Mouse (Mus musculus) erythroblast, embryonic 14.5 days (primary cell): ENCODE results near the gene Ercc6. TPM values are rescaled to one million over a fixed set of nuclear protein-coding genes. Genes with fewer than 3 reads are reported as not detected.

Experiments used
- H3K27me3 ChIP-seq: 2 replicates; pipeline ENCODE4 v1.6.1; 2012; ENCODE audit warnings: inconsistent platforms; ENCODE audit not compliant: control insufficient read depth
- H3K36me3 ChIP-seq: 2 replicates; pipeline ENCODE4 v1.6.1; 2012; ENCODE audit warnings: mild to moderate bottlenecking, inconsistent platforms; ENCODE audit not compliant: control insufficient read depth
- H3K4me1 ChIP-seq: 2 replicates; pipeline ENCODE4 v1.6.1; 2012; ENCODE audit warnings: inconsistent platforms; ENCODE audit not compliant: control insufficient read depth
- H3K4me3 ChIP-seq: replicated peaks from 2 replicates; pipeline ENCODE3; 2012; ENCODE audit warnings: moderate library complexity, mild to moderate bottlenecking, inconsistent platforms
- H3K9me3 ChIP-seq: 2 replicates; pipeline ENCODE4 v1.6.1; 2012; ENCODE audit warnings: low read length, inconsistent platforms, mixed read lengths; ENCODE audit not compliant: control insufficient read depth
- GATA1 ChIP-seq: IDR thresholded peaks from 2 replicates; pipeline ENCODE4 v1.6.1; 2012; ENCODE audit warnings: low read length, inconsistent platforms, mixed read lengths
- TAL1 ChIP-seq: IDR thresholded peaks from 3 replicates; pipeline ENCODE4 v1.6.1; 2012; ENCODE audit warnings: low read length, inconsistent platforms, mixed read lengths
- polyA plus RNA-seq: library from polyadenylated mRNA; stranded (reverse); fragments of >175 nt; gene quantifications from 2 replicates; pipeline ENCODE4 v1.2.3, GENCODE M21; 2012

Gene Ercc6
- polyA plus RNA-seq: 0.06 and 0.13 TPM in 2 replicates

DNA sequence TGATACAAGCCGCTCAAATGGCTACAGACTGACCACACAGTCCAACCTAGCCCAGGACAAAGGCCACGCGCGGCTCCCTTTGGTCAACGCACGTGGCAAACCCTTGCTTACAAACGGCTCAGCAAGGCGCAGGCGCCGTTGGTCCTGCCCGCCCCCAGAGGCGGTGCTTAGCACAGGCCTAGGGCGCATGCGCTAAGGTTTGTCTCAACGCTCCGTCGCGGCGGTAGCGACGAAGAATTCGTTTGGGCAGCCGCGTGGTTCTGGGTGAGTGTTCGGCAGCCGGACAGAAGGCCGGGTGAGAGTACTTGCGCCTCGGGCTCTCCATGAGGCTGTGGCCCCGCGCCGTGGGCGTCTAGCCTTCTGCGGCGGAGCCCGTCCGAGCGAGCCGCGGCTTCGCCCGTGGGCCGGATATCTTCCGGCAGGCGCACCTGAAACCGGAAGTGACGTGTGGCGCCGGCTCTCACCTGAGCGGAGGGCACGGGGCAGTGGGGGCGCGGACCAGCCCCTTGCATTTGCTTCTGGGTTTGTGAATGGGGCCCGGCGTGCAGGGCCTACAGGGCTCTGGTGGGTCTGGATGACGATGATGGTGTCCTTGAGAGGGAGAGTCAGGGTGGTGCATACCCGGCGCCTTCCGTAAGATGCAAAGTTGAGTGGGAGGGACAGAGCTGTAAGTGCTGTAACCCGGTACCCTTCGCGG lies at the start of gene Ercc6:
Ercc6 (plus strand) TSS at position 186 of the 697 bp plus-strand sequence.
- Histone ChIP-seq H3K9me3 (no peaks in the 10 kb centered on the region), H3K36me3 (peaks cover 20% of the 10 kb centered on the region), H3K27me3 (no peaks in the 10 kb centered on the region), H3K4me3 (peak within 1 kb of the TSS; percentile 95), H3K4me1 (peaks cover 34% of the 10 kb centered on the region)
- no peak for TF ChIP-seq TAL1
- TF ChIP-seq GATA1: no peak

DNA sequence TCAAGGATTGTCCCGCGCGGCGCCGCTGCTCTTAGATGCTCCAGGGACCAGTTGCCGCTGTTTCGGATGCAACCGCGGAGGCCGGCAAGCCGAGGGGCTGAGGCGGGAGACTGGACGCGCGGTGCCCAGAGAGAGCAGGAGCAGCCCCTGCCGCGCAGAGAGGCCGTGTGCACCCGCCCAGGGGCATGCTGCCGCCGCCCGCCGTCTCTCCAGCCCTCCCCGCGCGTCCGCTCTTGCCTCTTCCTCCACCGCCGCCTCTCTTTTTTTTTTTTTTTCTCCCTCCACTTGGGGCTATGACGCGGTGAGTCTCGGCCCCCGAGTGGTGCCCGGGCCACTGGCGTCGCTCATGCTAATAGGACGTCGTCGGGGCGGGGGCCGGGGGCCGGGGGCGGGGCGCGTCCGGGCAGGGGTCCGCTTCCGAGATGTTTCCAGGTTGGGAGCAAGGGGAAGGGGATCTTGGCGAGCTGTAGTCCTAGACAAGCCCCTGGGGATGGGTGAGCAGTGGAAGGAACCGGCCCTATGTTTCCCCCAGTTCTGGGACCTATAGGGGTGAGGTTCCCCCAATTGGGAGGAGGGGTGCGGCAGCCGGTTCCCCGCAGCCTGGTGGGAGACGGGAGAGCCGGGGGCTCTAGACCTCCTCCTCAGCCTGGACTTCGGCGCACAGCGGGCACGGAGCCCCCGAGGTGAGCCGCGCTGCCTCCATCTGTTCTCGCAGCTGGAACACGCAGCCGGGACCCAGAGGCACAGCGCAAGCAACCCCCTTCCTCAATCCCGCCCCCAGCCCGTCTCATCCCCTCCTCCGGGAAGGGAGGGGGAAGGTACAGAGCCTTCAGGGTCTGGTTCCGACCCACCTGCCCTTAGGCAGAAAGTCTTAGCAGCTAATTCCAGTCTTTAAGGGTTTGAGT lies 48.5 kb upstream of the Ercc6 start, which contains the start of gene Slc18a3:
Slc18a3 (minus strand) TSS at position 250 of the 905 bp plus-strand sequence.
- Histone ChIP-seq H3K36me3 (no peaks in the 10 kb centered on the region), H3K9me3 (peaks cover 4% of the 10 kb centered on the region; the same call in 1 of the 2 replicates), H3K4me3 (no peak within 1 kb of the TSS), H3K4me1 (no peaks in the 10 kb centered on the region), H3K27me3 (peaks cover 73% of the 10 kb centered on the region)
- TF ChIP-seq TAL1 (no peak), GATA1 (no peak)

DNA sequence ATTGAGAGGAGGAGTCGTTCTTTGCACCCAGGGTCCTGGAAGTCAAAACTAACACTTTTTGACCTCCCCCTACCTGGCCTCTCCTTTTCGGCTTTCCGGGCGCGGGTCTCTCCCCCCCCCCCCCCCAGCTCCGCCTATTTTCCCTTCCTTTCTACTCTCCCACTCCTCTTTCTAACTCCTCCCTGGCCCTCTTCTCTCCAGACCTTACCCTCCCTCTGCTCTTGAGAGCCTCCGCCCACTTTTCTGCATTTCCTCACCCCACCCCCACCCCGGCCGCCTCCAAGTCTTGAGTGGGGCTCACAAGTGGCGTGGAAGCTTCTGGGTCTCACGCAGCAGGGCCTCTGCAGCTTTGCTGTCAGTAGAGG lies 47.8 kb upstream of the Ercc6 start:
- Histone ChIP-seq H3K27me3 (peaks cover 68% of the 10 kb centered on the region), H3K4me1 (no peaks in the 10 kb centered on the region), H3K9me3 (peaks cover 4% of the 10 kb centered on the region; the same call in 1 of the 2 replicates), H3K4me3 (no peak overlapping the region), H3K36me3 (no peaks in the 10 kb centered on the region)
- TF ChIP-seq TAL1 (no peak), GATA1 (no peak)

DNA sequence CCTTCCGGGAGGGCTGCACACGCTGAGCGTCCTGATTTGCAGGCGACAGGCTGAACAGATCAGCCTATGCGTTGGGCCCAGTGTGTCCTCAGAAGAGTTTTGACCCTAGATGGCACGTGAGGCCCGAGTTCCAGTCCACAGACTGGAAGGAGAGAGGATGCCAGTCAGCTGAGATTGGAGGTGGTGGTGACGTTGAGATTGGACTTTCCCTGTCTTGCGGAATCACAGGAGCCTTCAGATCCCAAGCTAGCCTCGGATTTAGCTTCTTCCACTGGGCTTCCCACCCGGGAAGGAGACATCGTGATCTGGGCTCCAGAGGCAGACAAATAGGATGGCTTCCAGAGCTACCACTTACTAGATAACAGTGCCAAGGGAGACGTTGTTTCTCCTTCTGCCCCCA lies 47.4 kb upstream of the Ercc6 start, which contains the start of gene Chat:
Chat (minus strand) TSS at position 101 of the 400 bp plus-strand sequence.
- TF ChIP-seq TAL1 (no peak), GATA1 (no peak)
- Histone ChIP-seq H3K4me3 (no peak within 1 kb of the TSS), H3K4me1 (no peaks in the 10 kb centered on the region), H3K27me3 (peaks cover 64% of the 10 kb centered on the region), H3K36me3 (no peaks in the 10 kb centered on the region), H3K9me3 (peaks cover 4% of the 10 kb centered on the region; the same call in 1 of the 2 replicates)

DNA sequence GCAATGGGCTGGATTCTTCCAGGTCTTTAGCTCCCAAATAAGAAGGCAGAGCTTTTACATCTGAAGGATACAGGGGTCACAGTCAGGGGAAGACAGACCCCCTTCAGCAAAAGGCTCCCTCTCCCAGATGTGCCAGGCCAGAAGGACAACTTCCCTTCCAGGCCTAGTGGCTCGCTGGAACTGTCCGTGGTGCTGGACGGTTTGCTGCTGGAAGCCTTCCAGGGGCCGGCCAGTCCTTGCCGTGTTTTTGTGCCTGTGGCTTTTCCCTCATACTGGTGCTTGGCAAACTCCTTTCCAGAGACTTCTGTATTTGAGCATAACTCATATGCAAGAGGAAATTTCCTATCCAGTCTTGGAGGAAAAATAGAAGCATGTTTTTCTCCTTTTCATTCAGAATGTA lies 45.7 kb upstream of the Ercc6 start:
- H3K36me3 ChIP-seq: no peaks in the 10 kb centered on the region
- no peak for TF ChIP-seq TAL1
- TF ChIP-seq GATA1: no peak
- H3K9me3 ChIP-seq: peaks cover 4% of the 10 kb centered on the region; the same call in 1 of the 2 replicates
- H3K27me3 ChIP-seq: peaks cover 48% of the 10 kb centered on the region
- H3K4me3 ChIP-seq: no peak overlapping the region
- no peaks in the 10 kb centered on the region for H3K4me1 ChIP-seq

DNA sequence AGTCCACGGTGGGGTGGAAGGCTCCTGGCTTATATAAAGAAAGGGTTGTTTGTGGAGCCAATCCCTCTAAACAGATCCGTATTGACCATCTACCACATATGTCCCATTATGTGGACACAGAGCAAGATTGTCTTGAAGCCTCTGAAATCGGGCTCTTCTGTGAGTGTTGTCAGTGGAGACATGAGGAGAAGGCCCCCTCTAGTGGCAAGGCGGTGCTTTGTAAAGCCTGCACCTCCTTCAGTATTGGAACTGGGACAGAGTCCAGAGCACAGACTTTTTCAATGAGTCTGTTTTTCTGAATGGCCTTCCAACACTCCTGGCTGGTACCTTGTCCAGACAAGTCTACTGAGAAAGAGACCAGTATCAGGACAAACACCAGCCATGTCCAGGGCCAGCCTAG lies 40.3 kb upstream of the Ercc6 start:
- H3K4me3 ChIP-seq: no peak overlapping the region
- no peaks in the 10 kb centered on the region for H3K36me3 ChIP-seq
- TF ChIP-seq TAL1 (no peak), GATA1 (no peak)
- no peaks in the 10 kb centered on the region for H3K4me1 ChIP-seq
- H3K27me3 ChIP-seq: no peaks in the 10 kb centered on the region; the same call in 1 of the 2 replicates
- no peaks in the 10 kb centered on the region for H3K9me3 ChIP-seq

DNA sequence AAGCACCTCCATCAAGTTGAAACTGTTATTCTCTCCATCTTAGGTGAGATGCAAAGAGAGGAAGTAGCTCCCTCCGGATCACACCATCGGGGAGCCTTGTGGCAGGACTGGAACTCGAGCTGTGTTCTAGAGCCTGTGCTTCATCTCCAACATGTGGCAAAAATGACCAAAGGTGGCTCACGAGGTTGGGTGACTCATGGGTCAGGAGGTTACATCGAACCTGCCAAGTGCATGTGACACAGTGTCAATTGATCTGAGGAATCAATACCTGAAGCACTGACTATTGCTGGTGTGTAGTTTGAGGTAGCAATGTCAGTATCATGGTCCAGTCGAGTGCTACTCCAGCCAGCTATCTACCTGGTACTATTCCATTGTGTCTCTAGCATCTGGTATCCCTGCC lies 36.8 kb upstream of the Ercc6 start:
- TF ChIP-seq GATA1: no peak
- TF ChIP-seq TAL1: no peak

DNA sequence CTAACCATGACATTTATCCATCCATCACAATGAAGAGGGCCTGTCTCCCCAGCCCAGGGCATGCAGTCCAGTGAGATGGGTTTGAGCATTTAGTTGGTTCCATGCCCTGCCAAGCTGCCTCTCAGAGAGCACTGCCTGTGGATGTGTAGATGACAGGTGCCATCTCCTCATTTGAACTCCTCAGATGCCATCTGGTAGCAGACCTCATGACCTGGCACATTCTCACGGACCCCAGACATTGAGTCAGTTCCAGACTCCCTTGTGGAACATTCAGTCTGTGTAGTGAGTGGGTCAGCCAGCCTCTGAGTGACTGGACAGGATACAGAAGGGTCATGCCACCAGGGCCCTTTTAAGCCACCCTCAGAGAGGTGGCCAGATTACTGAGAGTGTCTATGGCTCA lies 35.7 kb upstream of the Ercc6 start:
- Histone ChIP-seq H3K27me3 (no peaks in the 10 kb centered on the region), H3K4me3 (no peak overlapping the region), H3K9me3 (no peaks in the 10 kb centered on the region), H3K4me1 (no peaks in the 10 kb centered on the region), H3K36me3 (no peaks in the 10 kb centered on the region)
- no peak for TF ChIP-seq GATA1
- no peak for TF ChIP-seq TAL1

More for the DNA sequence above, 36.8 kb upstream of the Ercc6 start:
- no peaks in the 10 kb centered on the region for H3K36me3 ChIP-seq
- H3K9me3 ChIP-seq: no peaks in the 10 kb centered on the region
- H3K4me1 ChIP-seq: no peaks in the 10 kb centered on the region
- H3K4me3 ChIP-seq: no peak overlapping the region
- H3K27me3 ChIP-seq: no peaks in the 10 kb centered on the region

DNA sequence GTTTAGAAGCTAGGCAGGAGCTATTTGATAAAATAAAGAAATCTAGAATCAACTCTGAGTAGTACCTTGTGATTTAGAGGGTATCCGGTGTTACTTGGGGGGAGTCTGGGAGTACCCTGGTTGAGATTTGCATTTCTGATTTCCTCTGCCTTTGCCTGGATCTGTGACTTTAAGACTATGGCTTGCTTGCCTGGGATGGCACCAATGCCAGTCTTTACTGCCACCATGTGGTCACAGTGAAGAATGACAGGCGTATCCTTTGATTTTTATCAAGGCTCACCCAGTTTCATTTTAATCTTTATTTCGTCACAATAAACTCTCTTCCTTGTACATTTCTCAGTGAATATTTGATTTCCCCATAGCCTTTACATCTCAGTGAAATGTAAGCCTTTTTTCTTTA lies 31.3 kb upstream of the Ercc6 start:
- no peaks in the 10 kb centered on the region for H3K4me1 ChIP-seq
- no peak overlapping the region for H3K4me3 ChIP-seq
- no peaks in the 10 kb centered on the region for H3K36me3 ChIP-seq
- TF ChIP-seq TAL1 (no peak), GATA1 (no peak)
- 0 out of 2 replicates have a peak, but pooled peaks cover 2% of the 10 kb centered on the region for H3K27me3 ChIP-seq
- no peaks in the 10 kb centered on the region for H3K9me3 ChIP-seq
